Mouse (Mus musculus) c-Kit-positive CD71-negative TER-119-negative erythroid progenitor cells, embryonic 14.5 days (primary cell): Measurements from ENCODE around the gene Gm10100.
"Not testable (repeated sequence)": the region's sequence is repeated elsewhere in the genome, so short reads cannot be mapped to it uniquely, and the experiment has no call there.

Source experiments
- DNase-seq: peaks from one replicate; pipeline ENCODE4 v3.0.0-alpha.2; 2013; ENCODE audit warnings: low read depth

The Gm10100 gene

GRCm38 (mm10) chr10:77752312-77752711, 26.0 kb downstream of the Gm10100 start:
- not testable (repeated sequence) for DNase-seq

GRCm38 (mm10) chr10:77753448-77753847, 27.2 kb downstream of the Gm10100 start:
- DNase-seq, result no peak

DNA sequence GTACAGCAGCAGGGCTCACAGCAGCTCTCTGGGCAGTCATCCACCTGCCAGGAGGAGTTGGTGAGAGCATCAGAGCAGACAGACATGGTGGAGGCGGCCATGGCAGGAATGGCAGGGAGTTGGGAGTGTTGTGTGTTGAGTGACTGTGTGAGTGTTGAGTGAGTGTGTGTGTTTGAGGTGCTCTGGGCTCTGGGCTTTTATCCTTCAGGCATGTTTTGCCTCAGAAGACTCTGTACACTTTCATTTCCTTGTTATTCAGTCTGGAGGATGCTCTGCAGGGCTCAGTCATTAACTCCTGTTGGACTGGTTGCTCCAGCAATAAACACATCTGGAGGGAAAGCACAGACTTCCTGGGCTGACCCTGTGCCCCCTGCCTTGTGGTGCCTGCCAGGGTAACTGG, 33.3 kb downstream of the Gm10100 start, which contains the start of gene Gm3233:
TSS of gene Gm3233 (minus strand) at position 101 of the 400 bp plus-strand sequence.
- DNase-seq, result not testable (repeated sequence)

DNA sequence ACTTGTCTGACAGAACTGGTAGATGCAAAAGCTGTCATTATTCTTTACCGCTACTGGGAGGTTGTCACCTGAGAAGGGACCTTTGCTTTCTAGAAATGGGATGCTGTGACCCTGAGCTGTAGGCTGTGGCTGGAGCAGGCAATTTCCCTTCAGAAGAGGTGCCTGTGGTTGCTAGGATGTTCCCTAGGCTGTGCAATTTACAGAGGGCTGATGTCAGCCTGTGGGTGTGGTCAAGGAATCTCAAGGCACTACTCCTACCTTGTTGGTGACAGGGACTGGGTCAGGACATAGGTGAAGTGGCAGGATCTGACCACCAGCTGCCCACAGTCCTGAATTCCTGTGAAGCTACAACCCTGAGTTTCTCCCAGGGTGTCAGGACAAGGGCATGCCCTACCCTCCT, 43.4 kb downstream of the Gm10100 start:
- DNase-seq, result no peak

DNA sequence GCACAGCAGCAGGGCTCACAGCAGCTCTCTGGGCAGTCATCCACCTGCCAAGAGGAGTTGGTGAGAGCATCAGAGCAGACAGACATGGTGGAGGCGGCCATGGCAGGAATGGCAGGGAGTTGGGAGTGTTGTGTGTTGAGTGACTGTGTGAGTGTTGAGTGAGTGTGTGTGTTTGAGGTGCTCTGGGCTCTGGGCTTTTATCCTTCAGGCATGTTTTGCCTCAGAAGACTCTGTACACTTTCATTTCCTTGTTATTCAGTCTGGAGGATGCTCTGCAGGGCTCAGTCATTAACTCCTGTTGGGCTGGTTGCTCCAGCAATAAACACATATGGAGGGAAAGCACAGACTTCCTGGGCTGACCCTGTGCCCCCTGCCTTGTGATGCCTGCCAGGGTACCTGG, 44.9 kb downstream of the Gm10100 start, which contains the start of gene Gm3238:
TSS of gene Gm3238 (minus strand) at position 101 of the 400 bp plus-strand sequence.
- DNase-seq, result not testable (repeated sequence)

GRCm38 (mm10) chr10:77772142-77772541, 45.9 kb downstream of the Gm10100 start:
- not testable (repeated sequence) for DNase-seq
